Mouse (Mus musculus) 3134 (cell line): ENCODE measurements around the gene E2f7.

Experiments used
- DNase-seq: peaks from one replicate; pipeline ENCODE4 v3.0.0-alpha.2; 2011; ENCODE audit warnings: low spot score; ENCODE audit not compliant: insufficient read length; ENCODE audit errors: extremely low read depth

The E2f7 gene

DNA sequence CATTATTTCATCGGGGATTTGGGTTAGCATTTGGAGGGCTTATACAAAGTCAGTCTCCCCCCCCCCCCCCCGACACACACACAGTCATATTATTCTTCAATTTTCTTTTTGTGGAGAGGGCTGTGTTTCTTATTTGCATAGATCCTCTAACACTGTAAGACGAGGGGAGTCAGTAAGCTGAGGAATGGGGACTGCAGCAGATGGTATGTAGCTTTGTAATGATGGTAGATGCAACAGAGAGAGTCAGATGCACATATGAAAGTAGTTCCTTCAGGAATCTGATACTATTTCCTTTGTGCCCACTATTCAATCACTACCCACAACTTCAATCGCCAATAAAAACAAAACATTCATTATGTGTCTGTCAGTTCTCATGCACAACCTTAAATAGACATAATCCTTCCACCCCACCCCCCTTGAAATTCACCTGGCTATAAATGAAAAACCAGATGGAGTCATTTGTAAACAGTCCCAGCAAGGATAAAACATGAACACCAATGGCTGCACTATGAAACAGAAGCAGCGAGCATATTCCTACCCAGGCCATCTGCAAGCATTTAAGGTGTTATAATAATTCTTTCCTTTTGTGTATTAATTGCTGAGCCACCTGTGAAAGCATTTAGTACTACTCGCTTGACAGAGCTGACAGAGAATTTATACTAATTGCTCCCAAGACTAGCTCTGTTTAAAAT, 90.0 kb downstream of the E2f7 start:
- DNase-seq, result no peak
